Mouse (Mus musculus) ovary, adult 10 weeks (tissue): ENCODE measurements around the gene Traf3ip2. TPM values are rescaled to one million over a fixed set of nuclear protein-coding genes. Genes with fewer than 3 reads are reported as not detected.

ENCODE experiments used
- polyA plus RNA-seq: library from polyadenylated mRNA; stranded (reverse); fragments of 350-450 nt; fragmentation: Illumina TruSeq; extraction: RNeasy Lipid Tissue Mini Kit (QIAGEN cat#74804); gene quantifications from one replicate; pipeline ENCODE4 v1.2.3, GENCODE M21; 2014

Traf3ip2 gene
- 34.3 TPM for polyA plus RNA-seq

DNA sequence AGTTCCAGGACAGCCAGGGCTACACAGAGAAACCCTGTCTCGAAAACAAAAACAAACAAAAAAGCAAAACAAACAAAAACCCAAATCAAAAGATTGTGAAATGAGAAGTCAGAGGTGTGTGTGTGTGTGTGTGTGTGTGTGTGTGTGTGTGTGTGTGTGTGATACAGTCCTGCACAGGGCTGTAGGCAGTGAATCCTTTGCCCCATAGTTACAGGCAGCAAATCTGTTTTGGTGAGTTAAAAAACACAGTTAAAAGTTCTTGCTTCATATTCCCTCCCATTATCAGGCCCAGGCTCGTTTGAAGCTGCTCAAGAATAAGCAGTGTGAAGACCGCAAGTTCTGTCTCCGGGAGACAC, at the start of gene Traf3ip2:
Traf3ip2 (plus strand) TSS at position 302 of the 356 bp plus-strand sequence.

Other genes with a start within 250 kb of the Traf3ip2 start
- gene Fyn, start 244.1 kb upstream of the Traf3ip2 start, polyA plus RNA-seq, result 93.1 TPM
- 108 TPM for gene Rev3l, start 119.2 kb downstream of the Traf3ip2 start, polyA plus RNA-seq